Mouse (Mus musculus) erythroblast, embryonic 14.5 days (primary cell): Measurements from ENCODE around the gene Chpf.

Experiments used
- GATA1 ChIP-seq: IDR thresholded peaks from 2 replicates; pipeline ENCODE4 v1.6.1; 2012; ENCODE audit warnings: low read length, inconsistent platforms, mixed read lengths
- TAL1 ChIP-seq: IDR thresholded peaks from 3 replicates; pipeline ENCODE4 v1.6.1; 2012; ENCODE audit warnings: low read length, inconsistent platforms, mixed read lengths

DNA sequence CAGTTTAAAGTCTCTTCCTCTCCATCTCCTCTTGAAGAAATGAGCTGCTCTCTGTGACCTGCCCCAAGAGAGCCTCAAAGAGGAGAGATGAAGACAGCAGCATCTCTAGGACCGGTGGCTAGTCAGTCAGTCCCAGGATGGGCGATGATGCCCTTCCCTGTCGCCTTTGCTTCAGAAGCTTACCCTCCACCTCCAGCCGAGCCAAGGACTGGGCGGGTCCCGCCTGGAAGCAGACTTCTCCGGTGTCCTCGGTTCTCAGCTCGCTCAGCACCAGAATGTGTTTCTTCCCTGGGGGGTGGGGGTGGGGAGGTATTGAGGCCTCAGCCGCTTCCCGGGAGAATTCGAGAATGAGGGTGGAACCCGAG, 7.9 kb upstream of the Chpf start:
- TF ChIP-seq GATA1 (no peak), TAL1 (no peak)
